Mouse (Mus musculus) lung, embryonic 14.5 days (tissue): ENCODE results near the gene Gltp. TPM values are rescaled to one million over a fixed set of nuclear protein-coding genes. Genes with fewer than 3 reads are reported as not detected.

Experiments used
- ATAC-seq: fragments of 200-750 bp; cut with Nextera tagmentation; 2 replicates; pipeline ENCODE4 v1.8.0; 2017; ENCODE audit warnings: mild to moderate bottlenecking, moderate TSS enrichment, moderate library complexity; ENCODE audit not compliant: insufficient read depth
- DNase-seq: peaks from one replicate; pipeline ENCODE4 v3.0.0-alpha.2; 2015
- H3K27ac ChIP-seq: fragments of 300-500 bp; sonication (generic); 2 replicates; pipeline ENCODE4 v1.5.1; 2014; ENCODE audit warnings: low read depth, mild to moderate bottlenecking, moderate library complexity
- H3K27me3 ChIP-seq: fragments of 300-500 bp; sonication (generic); 2 replicates; pipeline ENCODE4 v1.6.1; 2014; ENCODE audit warnings: low read length, control low read depth; ENCODE audit not compliant: insufficient read depth
- H3K36me3 ChIP-seq: fragments of 300-500 bp; sonication (generic); 2 replicates; pipeline ENCODE4 v1.6.1; 2014; ENCODE audit warnings: control low read depth; ENCODE audit not compliant: insufficient read depth
- H3K4me1 ChIP-seq: fragments of 300-500 bp; sonication (generic); 2 replicates; pipeline ENCODE4 v1.6.1; 2014; ENCODE audit warnings: antibody characterized with exemption, control low read depth; ENCODE audit not compliant: insufficient read depth
- H3K4me2 ChIP-seq: fragments of 300-500 bp; sonication (generic); 2 replicates; pipeline ENCODE4 v1.6.1; 2014; ENCODE audit warnings: mild to moderate bottlenecking
- H3K4me3 ChIP-seq: fragments of 300-500 bp; sonication (generic); 2 replicates; pipeline ENCODE4 v1.5.1; 2014; ENCODE audit warnings: low read depth, low read length
- H3K9ac ChIP-seq: fragments of 300-500 bp; sonication (generic); 2 replicates; pipeline ENCODE4 v1.6.1; 2014
- H3K9me3 ChIP-seq: fragments of 300-500 bp; sonication (generic); 2 replicates; pipeline ENCODE4 v1.6.1; 2016; ENCODE audit warnings: low read depth, low read length, control low read depth
- CTCF ChIP-seq: IDR thresholded peaks from 2 replicates; pipeline ENCODE4 v1.5.1; 2016; ENCODE audit warnings: antibody characterized with exemption, low read depth
- WGBS: fragments of 180-500 bp; shearing (Covaris S2); extraction: QIAGEN DNeasy Blood & Tissue Kit; methylation state at CpG from one replicate; pipeline ENCODE4 v1.1.7; 2014; 5-methylcytosine and 5-hydroxymethylcytosine counted together
- microRNA-seq: library from miRNA; unstranded; fragments of <30 nt; microRNA quantifications from one replicate; pipeline ENCODE4, GENCODE M21; 2016; ENCODE audit warnings: borderline number of aligned reads
- polyA plus RNA-seq: library from polyadenylated mRNA; unstranded; fragments of >200 nt; fragmentation: Nextera tagmentation; extraction: Ambion mirVana; gene quantifications from 2 replicates; pipeline ENCODE4 v1.2.1, GENCODE M21; 2014

Gltp gene
- polyA plus RNA-seq, 1 experiment from 2014 or later = 74.8 TPM

DNA sequence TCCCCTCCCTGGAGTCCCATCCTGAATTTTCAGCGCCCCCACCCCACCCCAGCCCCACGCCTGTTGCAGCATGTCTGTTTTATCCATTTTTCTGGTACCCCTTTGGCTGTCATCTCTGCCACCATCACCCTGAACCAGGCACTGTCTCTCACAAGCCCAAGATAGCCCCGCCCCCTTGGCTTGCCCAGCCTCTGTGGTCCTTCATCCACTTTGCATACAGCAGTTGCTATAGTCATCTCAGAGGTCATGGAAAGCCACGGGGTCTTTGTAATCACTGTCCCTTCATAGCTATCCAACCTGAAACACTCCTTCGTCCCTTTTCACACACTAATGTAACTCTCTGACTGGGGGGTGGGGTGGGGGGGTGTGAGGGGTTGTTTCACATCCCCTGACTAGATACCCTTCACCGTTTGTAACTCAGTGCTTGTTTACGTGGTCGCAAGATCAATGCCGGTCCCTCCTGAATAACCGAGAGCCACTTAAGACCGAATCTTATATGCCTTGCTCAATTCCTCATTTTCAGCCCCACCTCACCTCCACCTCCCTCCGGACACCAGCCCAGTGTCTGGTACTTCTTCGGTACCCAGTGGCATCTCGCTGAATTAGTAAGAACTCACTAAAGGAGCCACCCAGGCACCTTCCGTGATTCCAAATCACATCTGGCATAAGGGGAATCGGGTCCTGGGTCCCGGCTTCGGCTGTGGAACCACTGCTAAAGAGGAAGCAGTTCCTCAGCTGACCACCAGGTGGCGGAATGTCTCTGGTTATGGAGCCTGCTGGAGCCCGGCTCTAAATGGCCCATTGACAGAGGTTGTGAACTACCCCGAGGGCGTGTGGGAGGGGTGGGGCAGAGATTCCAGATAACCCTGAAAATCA lies 51.8 kb downstream of the Gltp start:
- Histone ChIP-seq H3K4me1 (0 out of 2 replicates have a peak, but pooled peaks cover 2% of the 10 kb centered on the region), H3K27me3 (peaks cover 7% of the 10 kb centered on the region; the same call in 1 of the 2 replicates), H3K9ac (no peak overlapping the region), H3K9me3 (no peaks in the 10 kb centered on the region), H3K4me2 (peak overlapping the region; percentile 49), H3K4me3 (0 out of 2 replicates have a peak overlapping the region, but pooled peaks have one; percentile 6), H3K36me3 (no peaks in the 10 kb centered on the region), H3K27ac (no peak overlapping the region)
- DNase-seq (peak; percentile 97), ATAC-seq (peak; percentile 84)
- TF ChIP-seq CTCF = peak; percentile 98
- 13% methylated on average over 22 of the region's 22 CpGs for WGBS

DNA sequence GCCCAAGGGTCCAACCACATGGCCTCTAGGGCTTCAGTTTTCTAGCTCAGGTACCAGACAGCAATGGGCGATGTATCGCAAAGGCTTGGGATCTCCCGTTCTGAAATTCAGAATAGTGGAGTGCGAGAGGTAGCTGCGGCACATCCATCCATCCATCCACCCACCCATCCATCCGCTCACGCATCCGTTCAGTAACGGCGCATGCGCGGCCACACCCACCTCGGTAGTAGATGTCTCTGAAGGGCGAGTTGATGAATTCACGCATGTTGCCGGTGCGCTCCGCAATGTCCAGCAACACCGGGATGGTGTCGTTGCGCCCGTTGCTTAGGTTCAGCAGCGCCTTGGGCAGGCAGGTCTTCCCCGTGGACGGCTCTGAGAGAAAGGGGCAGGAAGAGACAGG lies 54.7 kb downstream of the Gltp start:
- 79% methylated on average over 25 of the region's 25 CpGs for WGBS
- 0 out of 2 replicates have a peak, but pooled peaks cover 2% of the 10 kb centered on the region for H3K4me1 ChIP-seq
- H3K9me3 ChIP-seq = no peaks in the 10 kb centered on the region
- H3K36me3 ChIP-seq = no peaks in the 10 kb centered on the region
- H3K27ac ChIP-seq = no peak overlapping the region
- peaks cover 7% of the 10 kb centered on the region; the same call in 1 of the 2 replicates for H3K27me3 ChIP-seq
- no peak overlapping the region for H3K9ac ChIP-seq
- H3K4me2 ChIP-seq = no peak overlapping the region
- no peak for ATAC-seq
- DNase-seq = no peak
- H3K4me3 ChIP-seq = no peak overlapping the region
- TF ChIP-seq CTCF = no peak

DNA sequence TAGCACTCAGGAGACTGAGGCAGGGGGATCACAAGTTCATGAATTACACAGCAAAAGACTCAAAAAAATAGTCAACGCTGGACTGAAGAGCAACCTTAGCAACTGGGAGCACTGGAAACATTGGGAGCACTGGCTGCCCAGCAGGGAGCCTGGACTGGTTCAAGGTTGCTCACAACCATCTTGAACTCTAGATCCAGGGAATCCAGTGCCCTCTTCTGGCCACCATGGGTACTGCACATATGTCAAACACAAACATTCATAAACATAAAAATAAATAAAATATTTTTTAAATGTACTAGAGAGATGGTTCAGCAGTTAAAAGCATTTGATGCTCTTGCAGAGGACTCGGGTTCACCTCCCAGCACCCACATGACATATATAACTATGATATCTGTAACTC lies 59.4 kb downstream of the Gltp start:
- no peaks in the 10 kb centered on the region for H3K4me1 ChIP-seq
- no peaks in the 10 kb centered on the region for H3K9me3 ChIP-seq
- H3K9ac ChIP-seq = no peak overlapping the region
- H3K27me3 ChIP-seq = 0 out of 2 replicates have a peak, but pooled peaks cover 3% of the 10 kb centered on the region
- H3K4me3 ChIP-seq = no peak overlapping the region
- WGBS = 43% methylated on average over 2 of the region's 2 CpGs
- H3K4me2 ChIP-seq = no peak overlapping the region
- no peak for ATAC-seq
- DNase-seq = peak; percentile 53
- peak; percentile 61 for TF ChIP-seq CTCF
- H3K27ac ChIP-seq = no peak overlapping the region
- H3K36me3 ChIP-seq = no peaks in the 10 kb centered on the region

DNA sequence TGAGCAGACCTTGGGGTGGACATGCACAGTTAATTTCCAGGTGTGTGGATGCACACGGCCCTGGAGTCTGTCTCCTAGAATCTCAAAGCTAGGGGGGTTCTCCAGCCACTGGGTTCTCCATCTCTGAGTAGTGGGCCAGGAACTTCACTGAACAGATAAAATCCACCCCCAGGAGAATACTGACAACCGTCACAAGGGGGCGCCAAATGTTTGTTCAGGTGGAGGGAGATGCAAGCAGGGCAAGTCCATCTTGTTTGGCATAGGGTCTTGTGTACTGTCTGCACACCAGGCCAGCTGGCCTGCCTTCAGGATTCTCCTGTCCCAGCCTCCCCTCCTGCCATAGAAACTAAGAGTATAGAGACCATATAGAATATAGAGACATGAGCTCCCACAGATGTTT lies 65.2 kb downstream of the Gltp start:
- no peaks in the 10 kb centered on the region for H3K36me3 ChIP-seq
- no peaks in the 10 kb centered on the region for H3K9me3 ChIP-seq
- ATAC-seq (no peak), DNase-seq (peak; percentile 76)
- no peak overlapping the region for H3K4me2 ChIP-seq
- H3K27me3 ChIP-seq = no peaks in the 10 kb centered on the region
- no peak overlapping the region for H3K9ac ChIP-seq
- 17% methylated on average over 3 of the region's 3 CpGs for WGBS
- no peak overlapping the region for H3K27ac ChIP-seq
- no peaks in the 10 kb centered on the region for H3K4me1 ChIP-seq
- TF ChIP-seq CTCF = peak; percentile 76
- no peak overlapping the region for H3K4me3 ChIP-seq

DNA sequence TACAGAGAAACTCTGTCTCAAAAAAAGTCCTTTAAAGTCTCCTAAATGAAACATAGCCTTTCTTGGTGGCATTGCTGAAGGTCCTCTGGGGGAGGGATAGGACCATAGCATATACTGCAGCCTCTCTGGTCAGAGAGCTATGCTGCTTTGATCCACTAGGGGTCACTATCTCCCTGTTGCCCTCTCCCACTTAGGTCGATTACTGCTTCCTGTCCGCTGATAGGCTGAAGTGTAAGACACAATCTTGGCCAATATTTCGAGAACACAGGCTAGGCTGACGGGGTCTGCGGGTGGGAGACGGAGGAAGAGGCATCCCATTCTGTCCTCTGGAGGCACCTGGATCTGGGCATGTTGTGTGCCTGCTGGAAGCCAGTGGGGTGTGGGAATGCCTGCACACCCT lies 70.5 kb downstream of the Gltp start:
- no peaks in the 10 kb centered on the region for H3K4me1 ChIP-seq
- ATAC-seq (no peak), DNase-seq (peak; percentile 52)
- peak; percentile 69 for TF ChIP-seq CTCF
- H3K4me2 ChIP-seq = no peak overlapping the region
- no peaks in the 10 kb centered on the region for H3K36me3 ChIP-seq
- H3K9me3 ChIP-seq = no peaks in the 10 kb centered on the region
- H3K9ac ChIP-seq = no peak overlapping the region
- no peaks in the 10 kb centered on the region for H3K27me3 ChIP-seq
- H3K27ac ChIP-seq = no peak overlapping the region
- WGBS = 35% methylated on average over 6 of the region's 6 CpGs
- no peak overlapping the region for H3K4me3 ChIP-seq

Small RNA genes lying within 50 kb of the gene (microRNA-seq; reads per million reads assigned to microRNA genes)
- gene Mir7028 = not detected

Other genes starting within 250 kb of the Gltp start
- gene Mmab, start 246.9 kb downstream of the Gltp start, polyA plus RNA-seq = 30.4 and 32.4 TPM in 2 replicates
- 48.4 and 49.2 TPM in 2 replicates for gene Mvk, start 246.7 kb downstream of the Gltp start, polyA plus RNA-seq
- 2.3 and 2.5 TPM in 2 replicates for gene Fam222a, start 123.0 kb downstream of the Gltp start, polyA plus RNA-seq
- 1.0 and 1.6 TPM in 2 replicates for gene Trpv4, start 32.6 kb downstream of the Gltp start, polyA plus RNA-seq
- 13.1 and 14.8 TPM in 2 replicates for gene Tchp, start 16.8 kb upstream of the Gltp start, polyA plus RNA-seq
- 83.2 and 86.4 TPM in 2 replicates for gene Ankrd13a, start 83.7 kb upstream of the Gltp start, polyA plus RNA-seq
- 45.9 and 51.8 TPM in 2 replicates for gene Git2, start 84.5 kb upstream of the Gltp start, polyA plus RNA-seq
- gene 1500011B03Rik, start 132.5 kb upstream of the Gltp start, polyA plus RNA-seq = 86.4 and 88.6 TPM in 2 replicates
- not detected in 2 replicates for gene 4930519G04Rik, start 162.7 kb upstream of the Gltp start, polyA plus RNA-seq
- gene Gm9936, start 167.7 kb upstream of the Gltp start, polyA plus RNA-seq = 0.18 TPM in 1 of 2 replicates, not detected in the other
- 2.8 and 4.5 TPM in 2 replicates for gene Oasl2, start 206.0 kb upstream of the Gltp start, polyA plus RNA-seq
- 0.50 TPM in 2 replicates for gene Oasl1, start 232.3 kb upstream of the Gltp start, polyA plus RNA-seq